Mouse (Mus musculus): ENCODE results near the gene Zfp879.
A peak's percentile ranks its signal among the peaks of the same experiment; 100 is the strongest.

- TF ChIP-seq POLR2A (IDR thresholded peaks at IDR 0.05; ENCODE audit: borderline replicate concordance, extremely low read depth, insufficient read depth, insufficient read length, poor library complexity, severe bottlenecking) (no peak), CTCF (IDR thresholded peaks at IDR 0.05; ENCODE audit: borderline replicate concordance, extremely low read depth, insufficient read depth, insufficient read length) (peak; percentile 53; the same call in 1 of the 2 replicates)
Observed at GRCm38 (mm10) chr11:50847047-50847446, 5.7 kb upstream of the Zfp879 start.
